Mouse (Mus musculus): ENCODE data around the gene Pdzrn3. TPM values are rescaled to one million over a fixed set of nuclear protein-coding genes. Genes with fewer than 3 reads are reported as not detected.

Pdzrn3 gene
- total and polyA plus RNA-seq, 3 experiments = not detected

- Histone ChIP-seq H3K36me3 (replicated peaks in 1 of 2; ENCODE audit: control insufficient read depth in 1 of 2, insufficient read depth in 1 of 2, low read length in 1 of 2) (no peaks in the 10 kb centered on the region), H3K27me3 (replicated peaks) (no peaks in the 10 kb centered on the region), H3K4me1 (ENCODE audit: control insufficient read depth in 1 of 2, insufficient read depth in 2 of 2) (no peaks in the 10 kb centered on the region), H3K9ac (ENCODE audit: insufficient read depth, low read depth) (no peak overlapping the region), H3K4me2 (ENCODE audit: insufficient read depth, low read depth, poor library complexity, severe bottlenecking) (no peak overlapping the region), H3K4me3 (replicated peaks in 1 of 3; ENCODE audit: low read depth in 2 of 3, low read length in 2 of 3, poor library complexity in 1 of 3) (no peak overlapping the region), H3K27ac (ENCODE audit: insufficient read depth, low read depth) (no peak overlapping the region), H3K79me2 (replicated peaks; ENCODE audit: control insufficient read depth, extremely low read depth, insufficient read depth, poor library complexity, severe bottlenecking) (no peaks in the 10 kb centered on the region), H3K9me3 (replicated peaks; ENCODE audit: low read length) (peaks cover 75% of the 10 kb centered on the region)
- TF ChIP-seq CTCF (conservative IDR thresholded peaks at IDR 0.05 in 1 of 2, IDR thresholded peaks at IDR 0.05 in 1 of 2; ENCODE audit: low read depth in 2 of 2, low read length in 2 of 2) (no peak), MYC (IDR thresholded peaks at IDR 0.05; ENCODE audit: low read depth, low read length) (no peak), NRF1 (IDR thresholded peaks at IDR 0.05; ENCODE audit: low read depth, low read length) (no peak)
- in situ Hi-C loops (cut with MboI; ENCODE audit: low pct_ligation_motif_present, low pct_unique_long_range_greater_than_20kb, low sequenced_read_pairs) (no loop called here), dilution Hi-C loops (cut with MboI; ENCODE audit: extremely low pct_ligation_motif_present, extremely low pct_unique_long_range_greater_than_20kb, low sequenced_read_pairs) (no loop called here)
- DNase-seq (ENCODE audit: extremely low read depth) = no peak
Observed at GRCm38 (mm10) chr6:101268266-101268665, 109.4 kb downstream of the Pdzrn3 start.

DNA sequence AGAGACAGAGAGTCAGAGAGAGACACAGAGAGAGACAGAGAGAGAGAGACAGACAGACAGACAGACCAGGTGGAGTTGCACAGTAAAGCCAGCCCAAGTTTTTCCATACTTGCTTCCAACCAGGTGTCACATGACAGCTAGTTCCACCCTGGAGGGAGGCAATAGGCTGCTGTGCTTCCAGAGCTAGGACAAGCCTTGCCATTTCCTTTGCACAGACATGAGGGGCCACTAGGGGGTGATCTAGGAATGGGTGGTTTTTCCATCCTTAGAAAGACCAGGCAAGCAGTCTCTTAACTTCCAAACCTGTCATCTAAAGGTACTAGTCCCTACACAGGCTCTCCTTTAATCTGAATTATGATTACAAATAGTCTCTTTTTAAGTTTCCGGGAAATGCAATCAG lies 110.9 kb downstream of the Pdzrn3 start:
- DNase-seq (ENCODE audit: extremely low read depth) = no peak
- TF ChIP-seq POLR2AphosphoS2 (IDR thresholded peaks at IDR 0.05; ENCODE audit: low read depth, low read length) (no peak), CTCF (conservative IDR thresholded peaks at IDR 0.05 in 1 of 2, IDR thresholded peaks at IDR 0.05 in 1 of 2; ENCODE audit: low read depth in 2 of 2, low read length in 2 of 2) (0 out of 4 replicates have a peak, but pooled peaks of 1 of the 2 experiments have one; percentile 14)

DNA sequence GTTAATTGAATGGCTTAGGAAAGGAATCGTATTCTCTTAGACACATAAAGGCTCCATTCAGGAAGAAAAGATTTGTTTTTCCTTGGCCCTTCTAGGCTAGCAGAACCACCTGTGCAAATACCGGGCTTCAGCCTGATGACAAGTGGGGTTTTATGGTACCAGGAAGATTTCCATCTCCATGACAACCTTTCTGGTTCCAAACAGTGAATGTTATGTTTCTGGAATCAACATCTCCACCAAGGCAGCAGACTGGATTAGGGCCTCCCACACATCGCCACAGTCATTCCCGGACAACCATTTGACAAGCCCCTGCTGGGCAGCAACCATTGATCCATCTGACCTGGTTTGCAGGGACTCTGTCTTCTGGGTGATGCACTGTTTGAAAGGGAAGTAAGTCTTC lies 114.2 kb downstream of the Pdzrn3 start:
- no peak for DNase-seq (ENCODE audit: extremely low read depth)
- H3K4me2 ChIP-seq (ENCODE audit: insufficient read depth, low read depth, poor library complexity, severe bottlenecking) = no peak overlapping the region
- H3K9me3 ChIP-seq (replicated peaks; ENCODE audit: low read length) = peaks cover 72% of the 10 kb centered on the region
- H3K4me1 ChIP-seq (ENCODE audit: control insufficient read depth in 1 of 2, insufficient read depth in 2 of 2) = no peaks in the 10 kb centered on the region
- H3K27me3 ChIP-seq (replicated peaks) = no peaks in the 10 kb centered on the region
- in situ Hi-C loops (cut with MboI; ENCODE audit: low pct_ligation_motif_present, low pct_unique_long_range_greater_than_20kb, low sequenced_read_pairs) (no loop called here), dilution Hi-C loops (cut with MboI; ENCODE audit: extremely low pct_ligation_motif_present, extremely low pct_unique_long_range_greater_than_20kb, low sequenced_read_pairs) (no loop called here)
- no peaks in the 10 kb centered on the region for H3K36me3 ChIP-seq (replicated peaks in 1 of 2; ENCODE audit: control insufficient read depth in 1 of 2, insufficient read depth in 1 of 2, low read length in 1 of 2)
- TF ChIP-seq NRF1 (IDR thresholded peaks at IDR 0.05; ENCODE audit: low read depth, low read length) (no peak), MAFK (IDR thresholded peaks at IDR 0.05; ENCODE audit: insufficient replicate concordance, low read length) (no peak)
- H3K4me3 ChIP-seq (replicated peaks in 1 of 3; ENCODE audit: low read depth in 2 of 3, low read length in 2 of 3, poor library complexity in 1 of 3) = no peak overlapping the region
- H3K27ac ChIP-seq (ENCODE audit: insufficient read depth, low read depth) = no peak overlapping the region
- no peaks in the 10 kb centered on the region for H3K79me2 ChIP-seq (replicated peaks; ENCODE audit: control insufficient read depth, extremely low read depth, insufficient read depth, poor library complexity, severe bottlenecking)
- H3K9ac ChIP-seq (ENCODE audit: insufficient read depth, low read depth) = no peak overlapping the region

More for the DNA sequence above, 110.9 kb downstream of the Pdzrn3 start:
- no peak overlapping the region for H3K27ac ChIP-seq (ENCODE audit: insufficient read depth, low read depth)
- no peaks in the 10 kb centered on the region for H3K79me2 ChIP-seq (replicated peaks; ENCODE audit: control insufficient read depth, extremely low read depth, insufficient read depth, poor library complexity, severe bottlenecking)
- no peak overlapping the region for H3K4me3 ChIP-seq (replicated peaks in 1 of 3; ENCODE audit: low read depth in 2 of 3, low read length in 2 of 3, poor library complexity in 1 of 3)
- H3K9ac ChIP-seq (ENCODE audit: insufficient read depth, low read depth) = no peak overlapping the region
- H3K27me3 ChIP-seq (replicated peaks) = no peaks in the 10 kb centered on the region
- no peaks in the 10 kb centered on the region for H3K4me1 ChIP-seq (ENCODE audit: control insufficient read depth in 1 of 2, insufficient read depth in 2 of 2)
- dilution Hi-C loops (cut with MboI; ENCODE audit: extremely low pct_ligation_motif_present, extremely low pct_unique_long_range_greater_than_20kb, low sequenced_read_pairs) (no loop called here), in situ Hi-C loops (cut with MboI; ENCODE audit: low pct_ligation_motif_present, low pct_unique_long_range_greater_than_20kb, low sequenced_read_pairs) (no loop called here)
- peaks cover 73% of the 10 kb centered on the region for H3K9me3 ChIP-seq (replicated peaks; ENCODE audit: low read length)
- H3K4me2 ChIP-seq (ENCODE audit: insufficient read depth, low read depth, poor library complexity, severe bottlenecking) = no peak overlapping the region
- H3K36me3 ChIP-seq (replicated peaks in 1 of 2; ENCODE audit: control insufficient read depth in 1 of 2, insufficient read depth in 1 of 2, low read length in 1 of 2) = no peaks in the 10 kb centered on the region

DNA sequence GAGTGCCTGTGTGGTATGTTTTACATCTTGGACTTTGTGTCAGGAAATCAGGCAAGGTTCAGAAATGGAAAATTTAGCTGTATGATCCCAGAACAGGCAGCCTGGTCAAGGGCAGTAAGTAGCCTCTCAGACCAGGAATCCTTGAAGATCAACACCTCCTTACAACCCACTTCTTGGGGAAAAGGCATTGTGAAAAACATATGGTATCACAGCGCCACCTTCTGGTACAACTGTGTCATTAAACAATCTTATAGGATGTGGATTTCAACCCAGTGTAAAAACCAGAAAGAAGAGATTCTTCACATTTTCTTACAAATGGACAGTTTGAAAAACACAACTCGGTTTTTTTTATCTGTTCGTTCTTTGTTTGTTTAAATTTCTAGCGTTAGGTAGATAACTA lies 116.2 kb downstream of the Pdzrn3 start:
- no peaks in the 10 kb centered on the region for H3K4me1 ChIP-seq (ENCODE audit: control insufficient read depth in 1 of 2, insufficient read depth in 2 of 2)
- no peak for DNase-seq (ENCODE audit: extremely low read depth)
- in situ Hi-C loops (cut with MboI; ENCODE audit: low pct_ligation_motif_present, low pct_unique_long_range_greater_than_20kb, low sequenced_read_pairs) = no loop called here

More for the DNA sequence above, 116.2 kb downstream of the Pdzrn3 start:
- H3K9ac ChIP-seq (ENCODE audit: insufficient read depth, low read depth) = no peak overlapping the region
- dilution Hi-C loops (cut with MboI; ENCODE audit: extremely low pct_ligation_motif_present, extremely low pct_unique_long_range_greater_than_20kb, low sequenced_read_pairs) = no loop called here
- TF ChIP-seq MXI1 (IDR thresholded peaks at IDR 0.05; ENCODE audit: low read depth, low read length) = no peak
- TF ChIP-seq KAT2A (IDR thresholded peaks at IDR 0.05; ENCODE audit: insufficient replicate concordance, low read length) = no peak
- peak in 1 of 2 experiments; percentile 31; a peak in 2 of 4 replicates for TF ChIP-seq CTCF (conservative IDR thresholded peaks at IDR 0.05 in 1 of 2, IDR thresholded peaks at IDR 0.05 in 1 of 2; ENCODE audit: low read depth in 2 of 2, low read length in 2 of 2)
- TF ChIP-seq RAD21 (IDR thresholded peaks at IDR 0.05; ENCODE audit: low read depth, low read length) = peak; percentile 27
- no peak for TF ChIP-seq SMC3 (IDR thresholded peaks at IDR 0.05; ENCODE audit: low read depth, low read length)
- H3K27me3 ChIP-seq (replicated peaks) = no peaks in the 10 kb centered on the region
- H3K9me3 ChIP-seq (replicated peaks; ENCODE audit: low read length) = peaks cover 79% of the 10 kb centered on the region
- H3K79me2 ChIP-seq (replicated peaks; ENCODE audit: control insufficient read depth, extremely low read depth, insufficient read depth, poor library complexity, severe bottlenecking) = no peaks in the 10 kb centered on the region
- H3K4me2 ChIP-seq (ENCODE audit: insufficient read depth, low read depth, poor library complexity, severe bottlenecking) = no peak overlapping the region
- H3K27ac ChIP-seq (ENCODE audit: insufficient read depth, low read depth) = no peak overlapping the region
- no peak overlapping the region for H3K4me3 ChIP-seq (replicated peaks in 1 of 3; ENCODE audit: low read depth in 2 of 3, low read length in 2 of 3, poor library complexity in 1 of 3)
- H3K36me3 ChIP-seq (replicated peaks in 1 of 2; ENCODE audit: control insufficient read depth in 1 of 2, insufficient read depth in 1 of 2, low read length in 1 of 2) = no peaks in the 10 kb centered on the region
